Mouse (Mus musculus) testis, adult 2 months (tissue): ENCODE results near the gene Pafah2.

Source experiments
- CTCF ChIP-seq: fragments of 200-500 bp; IDR thresholded peaks from 2 replicates; pipeline ENCODE4 v1.5.1; 2012; ENCODE audit warnings: low read depth, mild to moderate bottlenecking, inconsistent platforms, low read length, moderate library complexity; ENCODE audit not compliant: control insufficient read depth, insufficient read depth, insufficient replicate concordance
- POLR2A ChIP-seq: fragments of 200-500 bp; IDR thresholded peaks from 2 replicates; pipeline ENCODE4 v1.6.1; 2012; ENCODE audit warnings: low read depth, mild to moderate bottlenecking, inconsistent platforms, low read length, moderate library complexity; ENCODE audit not compliant: control insufficient read depth

- no peak for TF ChIP-seq CTCF
- TF ChIP-seq POLR2A, result no peak
These were observed 65.1 kb downstream of the Pafah2 start for GRCm38 (mm10) chr4:134461252-134461651.
